Mouse (Mus musculus) forebrain, embryonic 11.5 days (tissue): Measurements from ENCODE around the gene N4bp2l1. TPM values are rescaled to one million over a fixed set of nuclear protein-coding genes. Genes with fewer than 3 reads are reported as not detected.

ENCODE experiments used
- ATAC-seq: fragments of 200-750 bp; cut with Nextera tagmentation; replicated peaks from 2 replicates; pipeline ENCODE4 v1.8.0; 2017; ENCODE audit warnings: moderate TSS enrichment; ENCODE audit not compliant: low FRiP score
- DNase-seq: peaks from one replicate; pipeline ENCODE4 v3.0.0-alpha.2; 2017; ENCODE audit warnings: low spot score
- H3K27ac ChIP-seq: fragments of 300-500 bp; sonication (generic); 2 replicates; pipeline ENCODE4 v1.5.1; 2014; ENCODE audit warnings: low read depth, low read length
- H3K27me3 ChIP-seq: fragments of 300-500 bp; sonication (generic); 2 replicates; pipeline ENCODE4 v1.6.1; 2014; ENCODE audit warnings: mild to moderate bottlenecking, low read length, mixed read lengths; ENCODE audit not compliant: control insufficient read depth, insufficient read depth
- H3K36me3 ChIP-seq: fragments of 300-500 bp; sonication (generic); 2 replicates; pipeline ENCODE4 v1.6.1; 2014; ENCODE audit warnings: mild to moderate bottlenecking, low read length, moderate library complexity, mixed read lengths; ENCODE audit not compliant: control insufficient read depth, insufficient read depth
- H3K4me1 ChIP-seq: fragments of 300-500 bp; sonication (generic); replicated peaks from 2 replicates; pipeline ENCODE4 v1.6.1; 2014; ENCODE audit warnings: low read length, mixed read lengths; ENCODE audit not compliant: control insufficient read depth, insufficient read depth
- H3K4me2 ChIP-seq: fragments of 300-500 bp; sonication (generic); 2 replicates; pipeline ENCODE4 v1.6.1; 2014; ENCODE audit warnings: low read depth, mild to moderate bottlenecking, low read length, moderate library complexity, mixed read lengths; ENCODE audit not compliant: severe bottlenecking
- H3K4me3 ChIP-seq: fragments of 300-500 bp; sonication (generic); 2 replicates; pipeline ENCODE4 v1.5.1; 2014; ENCODE audit warnings: low read depth, low read length
- H3K9ac ChIP-seq: fragments of 300-500 bp; sonication (generic); 2 replicates; pipeline ENCODE4 v1.6.1; 2014; ENCODE audit warnings: low read length
- H3K9me3 ChIP-seq: fragments of 300-500 bp; sonication (generic); 2 replicates; pipeline ENCODE4 v1.6.1; 2016; ENCODE audit warnings: low read length, mixed read lengths; ENCODE audit not compliant: control insufficient read depth
- WGBS: fragments of 180-500 bp; shearing (Covaris S2); extraction: QIAGEN DNeasy Blood & Tissue Kit; methylation state at CpG from one replicate; pipeline ENCODE4 v1.1.7; 2014; 5-methylcytosine and 5-hydroxymethylcytosine counted together
- polyA plus RNA-seq: library from polyadenylated mRNA; unstranded; fragments of >200 nt; fragmentation: Nextera tagmentation; extraction: Ambion mirVana; gene quantifications from 2 replicates; pipeline ENCODE4 v1.2.1, GENCODE M21; 2014

Gene N4bp2l1
- polyA plus RNA-seq, 1 experiment from 2014 or later: 3.3 TPM

- DNase-seq (no peak), ATAC-seq (no peak)
- no peaks in the 10 kb centered on the region for H3K27me3 ChIP-seq
- H3K36me3 ChIP-seq: no peaks in the 10 kb centered on the region; the same call in 1 of the 2 replicates
- no peak overlapping the region for H3K27ac ChIP-seq
- H3K4me3 ChIP-seq: no peak overlapping the region
- no peak overlapping the region for H3K4me2 ChIP-seq
- no peaks in the 10 kb centered on the region for H3K4me1 ChIP-seq
- 93% methylated on average over 5 of the region's 5 CpGs for WGBS
- H3K9me3 ChIP-seq: no peaks in the 10 kb centered on the region
- no peak overlapping the region for H3K9ac ChIP-seq
Measured at GRCm38 (mm10) chr5:150561783-150562182, 35.2 kb downstream of the N4bp2l1 start.

GRCm38 (mm10) chr5:150561376-150561775, 35.6 kb downstream of the N4bp2l1 start:
- Histone ChIP-seq H3K4me3 (no peak overlapping the region), H3K36me3 (no peaks in the 10 kb centered on the region; the same call in 1 of the 2 replicates), H3K4me2 (no peak overlapping the region), H3K9me3 (no peaks in the 10 kb centered on the region), H3K9ac (no peak overlapping the region), H3K4me1 (no peaks in the 10 kb centered on the region), H3K27me3 (no peaks in the 10 kb centered on the region), H3K27ac (no peak overlapping the region)
- no peak for DNase-seq
- no peak for ATAC-seq

GRCm38 (mm10) chr5:150560851-150561250, 36.1 kb downstream of the N4bp2l1 start:
- H3K36me3 ChIP-seq: no peaks in the 10 kb centered on the region; the same call in 1 of the 2 replicates
- WGBS: 98% methylated on average over 5 of the region's 5 CpGs
- ATAC-seq: no peak

GRCm38 (mm10) chr5:150559519-150560103, 37.4 kb downstream of the N4bp2l1 start:
- H3K27me3 ChIP-seq: no peaks in the 10 kb centered on the region
- no peaks in the 10 kb centered on the region; the same call in 1 of the 2 replicates for H3K36me3 ChIP-seq
- no peak overlapping the region for H3K4me3 ChIP-seq
- H3K4me1 ChIP-seq: no peaks in the 10 kb centered on the region
- H3K4me2 ChIP-seq: no peak overlapping the region
- DNase-seq: no peak
- H3K27ac ChIP-seq: no peak overlapping the region
- H3K9ac ChIP-seq: no peak overlapping the region
- H3K9me3 ChIP-seq: no peaks in the 10 kb centered on the region
- 96% methylated on average over 6 of the region's 6 CpGs for WGBS
- no peak for ATAC-seq

More at GRCm38 (mm10) chr5:150560851-150561250, 36.1 kb downstream of the N4bp2l1 start:
- no peak for DNase-seq
- H3K4me1 ChIP-seq: no peaks in the 10 kb centered on the region
- H3K4me3 ChIP-seq: no peak overlapping the region
- H3K27ac ChIP-seq: no peak overlapping the region
- H3K9ac ChIP-seq: no peak overlapping the region
- no peaks in the 10 kb centered on the region for H3K9me3 ChIP-seq
- H3K4me2 ChIP-seq: no peak overlapping the region
- no peaks in the 10 kb centered on the region for H3K27me3 ChIP-seq

GRCm38 (mm10) chr5:150551637-150552036, 45.4 kb downstream of the N4bp2l1 start:
- 89% methylated on average over 3 of the region's 3 CpGs for WGBS
- Histone ChIP-seq H3K27me3 (no peaks in the 10 kb centered on the region), H3K9me3 (no peaks in the 10 kb centered on the region), H3K4me1 (no peaks in the 10 kb centered on the region), H3K27ac (no peak overlapping the region), H3K9ac (no peak overlapping the region), H3K36me3 (no peaks in the 10 kb centered on the region; the same call in 1 of the 2 replicates), H3K4me3 (no peak overlapping the region), H3K4me2 (no peak overlapping the region)
- DNase-seq (no peak), ATAC-seq (no peak)

GRCm38 (mm10) chr5:150543184-150543583, 53.8 kb downstream of the N4bp2l1 start:
- Histone ChIP-seq H3K9me3 (no peaks in the 10 kb centered on the region), H3K27me3 (no peaks in the 10 kb centered on the region), H3K4me2 (no peak overlapping the region), H3K9ac (no peak overlapping the region), H3K36me3 (peaks cover 11% of the 10 kb centered on the region), H3K27ac (no peak overlapping the region), H3K4me1 (no peaks in the 10 kb centered on the region), H3K4me3 (no peak overlapping the region)
- no peak for DNase-seq
- 95% methylated on average over 2 of the region's 2 CpGs for WGBS
- ATAC-seq: no peak

- H3K4me3 ChIP-seq: no peak overlapping the region
- H3K4me2 ChIP-seq: no peak overlapping the region
- H3K36me3 ChIP-seq: peaks cover 15% of the 10 kb centered on the region
- H3K9me3 ChIP-seq: no peaks in the 10 kb centered on the region
- no peaks in the 10 kb centered on the region for H3K27me3 ChIP-seq
- DNase-seq (no peak), ATAC-seq (no peak)
- no peaks in the 10 kb centered on the region for H3K4me1 ChIP-seq
- H3K9ac ChIP-seq: no peak overlapping the region
- 96% methylated on average over 1 of the region's 1 CpGs for WGBS
- no peak overlapping the region for H3K27ac ChIP-seq
Measured at GRCm38 (mm10) chr5:150541302-150541701, 55.7 kb downstream of the N4bp2l1 start.

- no peak overlapping the region for H3K27ac ChIP-seq
- ATAC-seq: no peak
- no peak for DNase-seq
- no peaks in the 10 kb centered on the region for H3K9me3 ChIP-seq
- no peak overlapping the region for H3K4me3 ChIP-seq
- no peak overlapping the region for H3K9ac ChIP-seq
- no peaks in the 10 kb centered on the region for H3K27me3 ChIP-seq
- no peaks in the 10 kb centered on the region for H3K4me1 ChIP-seq
- H3K36me3 ChIP-seq: no peaks in the 10 kb centered on the region
- H3K4me2 ChIP-seq: no peak overlapping the region
- WGBS: 89% methylated on average over 2 of the region's 2 CpGs
Measured at GRCm38 (mm10) chr5:150525239-150525638, 71.7 kb downstream of the N4bp2l1 start.

GRCm38 (mm10) chr5:150522867-150523234, 74.1 kb downstream of the N4bp2l1 start:
- Histone ChIP-seq H3K36me3 (no peaks in the 10 kb centered on the region), H3K4me3 (peak overlapping the region; percentile 75), H3K4me1 (no peaks in the 10 kb centered on the region), H3K4me2 (peak overlapping the region; percentile 73), H3K27ac (peak overlapping the region; percentile 53; the same call in 1 of the 2 replicates), H3K9me3 (no peaks in the 10 kb centered on the region), H3K9ac (peak overlapping the region; percentile 93), H3K27me3 (no peaks in the 10 kb centered on the region)
- ATAC-seq (peak; percentile 54), DNase-seq (no peak)
- WGBS: 11% methylated on average over 11 of the region's 11 CpGs
